Mouse (Mus musculus) B cell, adult 2 months (primary cell): ENCODE measurements around the gene Nsmce4a.
A peak's percentile ranks its signal among the peaks of the same experiment; 100 is the strongest.
"Not testable (repeated sequence)": the region's sequence is repeated elsewhere in the genome, so short reads cannot be mapped to it uniquely, and the experiment has no call there.

ENCODE experiments used
- DNase-seq, 2 experiments: peaks; one replicate each; pipeline ENCODE4 v3.0.0; 2022

The Nsmce4a gene

DNA sequence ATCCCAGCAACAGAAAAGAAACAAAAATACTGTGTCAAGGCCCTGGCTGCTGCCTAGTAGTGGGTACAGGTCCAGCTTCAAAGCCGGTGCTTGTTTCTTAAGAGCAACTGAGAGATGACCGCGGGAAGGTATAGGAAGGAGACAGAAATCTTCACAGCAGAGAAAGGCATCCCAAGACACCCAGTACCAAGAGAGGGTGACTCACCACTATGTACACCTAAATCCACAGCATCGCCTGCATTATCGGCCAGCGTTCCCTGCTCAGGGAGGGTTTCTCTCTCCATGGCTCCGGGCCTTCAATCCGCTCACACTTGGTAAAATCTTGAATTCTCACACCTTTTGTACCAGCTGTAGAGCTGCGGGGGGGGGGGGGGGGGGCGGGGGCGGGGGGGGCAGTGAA is at the start of gene Nsmce4a:
Gene Nsmce4a, minus strand, starts transcription at position 298 of the 400 bp plus-strand sequence.
- DNase-seq, result no peak

GRCm38 (mm10) chr7:130622359-130622758 is 49.4 kb upstream of the Nsmce4a start:
- no peak for DNase-seq

GRCm38 (mm10) chr7:130621953-130622352 is 49.0 kb upstream of the Nsmce4a start:
- DNase-seq, result no peak

GRCm38 (mm10) chr7:130621068-130621467 is 48.1 kb upstream of the Nsmce4a start:
- no peak for DNase-seq

GRCm38 (mm10) chr7:130617591-130617990 is 44.7 kb upstream of the Nsmce4a start:
- DNase-seq, result no peak

GRCm38 (mm10) chr7:130613973-130614372 is 41.1 kb upstream of the Nsmce4a start:
- no peak for DNase-seq

GRCm38 (mm10) chr7:130606958-130607357 is 34.0 kb upstream of the Nsmce4a start:
- no peak for DNase-seq

DNA sequence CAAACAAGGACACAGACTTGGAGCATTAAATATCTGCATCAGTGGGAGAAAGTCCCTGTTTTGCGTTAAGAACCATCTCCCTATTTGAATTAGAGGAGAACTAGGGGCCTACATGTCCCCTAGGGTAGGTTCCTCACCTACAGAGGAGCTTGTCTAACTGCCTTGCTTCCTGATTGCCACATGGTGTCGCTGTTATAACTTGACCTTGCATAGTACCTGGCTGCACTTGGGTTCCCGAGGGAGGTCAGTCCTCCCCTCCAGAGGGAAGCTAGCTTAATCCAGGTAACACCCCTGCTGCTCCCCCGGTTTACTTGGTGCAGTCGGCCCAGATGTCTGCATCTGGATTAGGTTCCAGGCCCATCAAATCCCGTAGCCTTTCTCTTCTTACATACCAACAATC is 32.2 kb upstream of the Nsmce4a start:
- DNase-seq, result peak in 1 of 2 experiments; percentile 4

- DNase-seq, result no peak
Observed at GRCm38 (mm10) chr7:130604390-130604789, 31.5 kb upstream of the Nsmce4a start.

DNA sequence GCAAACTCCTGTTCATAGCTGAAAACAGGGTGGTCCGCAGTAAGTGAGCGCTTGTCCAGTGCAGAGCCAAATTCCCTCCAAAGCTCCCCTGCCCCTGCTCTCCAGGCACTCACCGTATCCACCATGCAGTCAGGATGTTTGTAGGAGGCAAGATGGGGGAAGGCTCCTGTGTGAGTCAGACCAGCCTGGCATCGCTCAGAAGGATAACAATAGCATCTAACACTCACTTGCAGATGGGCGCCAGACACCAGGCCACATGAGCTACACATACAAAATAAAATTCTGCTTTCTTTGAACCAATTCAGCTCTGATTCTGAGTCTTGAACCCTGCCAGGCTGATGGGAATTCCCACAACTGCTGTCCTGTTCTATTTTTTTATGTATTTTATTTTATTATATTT is 30.6 kb upstream of the Nsmce4a start:
- no peak for DNase-seq

GRCm38 (mm10) chr7:130602804-130603203 is 29.9 kb upstream of the Nsmce4a start:
- no peak for DNase-seq

DNA sequence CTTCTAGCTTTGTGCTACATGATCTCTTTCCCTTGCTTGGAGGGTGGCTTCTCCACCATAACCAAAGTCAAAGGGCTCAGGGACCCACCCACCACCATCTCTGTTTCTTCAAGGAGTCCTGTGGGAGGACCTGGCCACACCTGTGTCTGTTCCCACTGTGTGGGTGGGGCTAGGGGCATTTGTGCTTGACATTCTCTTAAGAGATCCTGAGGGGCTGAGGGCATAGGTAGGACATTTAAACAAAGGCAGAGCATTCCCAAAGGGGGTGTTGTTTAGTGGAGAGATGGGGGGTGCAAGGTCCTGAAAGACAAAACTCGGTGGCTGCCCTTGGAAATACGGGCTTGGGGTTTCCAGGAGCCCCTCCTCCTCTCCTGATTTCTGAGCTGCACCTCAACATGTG is 27.6 kb upstream of the Nsmce4a start:
- DNase-seq, result no peak

- no peak for DNase-seq
Observed at GRCm38 (mm10) chr7:130600074-130600473, 27.2 kb upstream of the Nsmce4a start.

- DNase-seq, result no peak
Observed at GRCm38 (mm10) chr7:130597546-130597945, 24.6 kb upstream of the Nsmce4a start.

DNA sequence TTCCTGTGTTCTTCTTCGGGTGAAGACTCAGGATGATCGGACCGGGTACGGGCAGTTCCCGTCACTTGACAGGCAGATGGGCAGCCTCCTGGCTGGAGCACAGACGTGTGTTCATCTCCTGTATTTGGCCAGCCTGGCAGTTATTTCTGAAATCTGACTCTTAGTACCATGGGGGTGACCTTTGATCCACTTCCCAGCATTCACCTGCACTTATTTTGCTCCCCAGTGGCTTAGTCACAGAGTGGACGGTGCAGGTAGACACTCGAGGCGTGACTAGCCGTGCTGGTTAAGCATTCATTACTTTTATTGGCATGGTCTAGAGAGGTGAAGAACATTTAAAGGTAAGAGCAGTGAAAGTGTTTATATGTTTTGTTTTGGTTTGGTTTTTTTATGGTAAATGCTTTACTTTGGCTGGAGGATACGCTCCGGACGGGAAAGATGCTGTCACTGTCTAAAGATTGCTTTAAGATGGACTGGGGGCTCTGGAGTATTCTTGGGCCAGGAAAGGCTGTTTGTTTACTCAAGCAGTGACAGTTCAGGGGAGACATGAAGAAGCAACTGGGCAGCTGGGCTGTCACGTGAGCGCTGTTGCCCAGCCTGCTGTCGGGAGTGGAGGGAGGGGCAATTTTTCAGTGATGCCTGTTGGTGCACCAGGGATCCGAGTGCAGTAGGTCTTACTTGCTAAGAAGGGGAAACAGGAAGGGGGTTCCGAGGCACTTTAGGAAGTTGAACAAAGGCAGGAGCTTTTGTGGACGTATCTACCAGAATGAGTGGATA is 23.3 kb upstream of the Nsmce4a start:
- DNase-seq, result not testable (repeated sequence)

DNA sequence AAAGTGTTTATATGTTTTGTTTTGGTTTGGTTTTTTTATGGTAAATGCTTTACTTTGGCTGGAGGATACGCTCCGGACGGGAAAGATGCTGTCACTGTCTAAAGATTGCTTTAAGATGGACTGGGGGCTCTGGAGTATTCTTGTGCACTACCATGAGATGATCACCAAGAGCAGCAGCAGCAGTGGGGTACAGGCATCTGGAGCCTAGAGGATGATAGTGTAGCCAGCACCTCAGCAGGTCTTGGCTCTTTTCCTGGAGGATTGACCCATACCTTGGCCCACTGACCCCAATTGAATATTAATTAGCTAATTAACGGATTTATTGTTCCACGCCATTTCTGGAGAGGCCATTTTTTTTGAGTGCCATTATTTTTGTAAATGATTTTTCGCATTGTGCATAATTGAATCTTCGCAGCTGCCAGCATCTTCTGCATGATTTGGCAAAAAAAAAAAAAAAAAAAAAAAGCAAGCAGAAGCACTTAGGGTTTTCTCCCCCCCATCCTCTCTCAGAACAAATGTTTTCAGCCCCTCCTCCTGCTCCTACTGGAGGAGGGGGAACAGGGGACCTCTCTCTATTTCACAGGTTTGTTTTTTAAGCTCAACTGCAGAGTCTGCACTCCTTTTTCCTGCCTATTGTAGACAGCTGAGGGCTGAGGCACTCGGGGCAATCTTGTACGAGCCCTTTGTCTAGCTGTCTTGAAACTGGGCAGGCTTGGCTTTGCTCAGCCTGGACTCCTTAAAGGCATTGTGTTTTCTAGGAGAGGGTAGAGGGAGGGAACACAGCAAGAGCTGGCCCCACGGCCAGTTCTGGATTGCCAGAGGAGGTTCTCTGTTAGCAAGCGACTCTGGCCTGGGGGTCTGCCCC is 20.7 kb upstream of the Nsmce4a start:
- not testable (repeated sequence) for DNase-seq

DNA sequence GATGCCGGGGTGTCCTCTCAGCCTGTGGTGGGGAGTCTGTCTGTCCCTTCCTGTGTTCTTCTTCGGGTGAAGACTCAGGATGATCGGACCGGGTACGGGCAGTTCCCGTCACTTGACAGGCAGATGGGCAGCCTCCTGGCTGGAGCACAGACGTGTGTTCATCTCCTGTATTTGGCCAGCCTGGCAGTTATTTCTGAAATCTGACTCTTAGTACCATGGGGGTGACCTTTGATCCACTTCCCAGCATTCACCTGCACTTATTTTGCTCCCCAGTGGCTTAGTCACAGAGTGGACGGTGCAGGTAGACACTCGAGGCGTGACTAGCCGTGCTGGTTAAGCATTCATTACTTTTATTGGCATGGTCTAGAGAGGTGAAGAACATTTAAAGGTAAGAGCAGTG is 20.1 kb upstream of the Nsmce4a start:
- DNase-seq, result not testable (repeated sequence)

DNA sequence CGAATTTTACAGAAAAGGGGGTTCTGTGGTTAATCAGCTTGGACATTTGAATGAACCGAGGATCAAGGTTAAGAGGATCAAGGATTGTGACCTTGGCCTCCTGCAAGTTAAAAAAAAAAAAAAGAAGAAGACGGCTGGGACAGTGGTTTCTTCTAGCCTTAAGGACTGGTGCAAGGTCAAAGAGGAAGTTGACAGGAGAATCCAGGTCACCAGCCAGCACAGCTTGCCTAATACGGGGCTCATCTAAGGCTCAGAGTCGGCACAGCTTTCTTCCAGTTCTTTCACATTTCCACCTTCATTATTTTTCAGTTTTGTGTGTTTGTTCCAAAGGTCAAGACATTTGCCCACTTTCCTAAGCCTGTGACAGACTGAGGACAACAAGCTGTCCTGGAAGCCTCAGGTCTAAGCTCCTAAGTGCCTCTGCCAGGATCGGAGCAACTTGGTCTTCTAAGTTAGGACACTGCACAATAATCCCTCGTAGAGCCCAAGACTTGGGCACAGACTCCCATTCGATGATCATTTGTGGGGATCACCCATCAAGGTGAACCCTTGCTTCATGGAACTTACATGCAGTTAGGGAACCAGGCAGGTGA is 18.0 kb upstream of the Nsmce4a start:
- no peak for DNase-seq

DNA sequence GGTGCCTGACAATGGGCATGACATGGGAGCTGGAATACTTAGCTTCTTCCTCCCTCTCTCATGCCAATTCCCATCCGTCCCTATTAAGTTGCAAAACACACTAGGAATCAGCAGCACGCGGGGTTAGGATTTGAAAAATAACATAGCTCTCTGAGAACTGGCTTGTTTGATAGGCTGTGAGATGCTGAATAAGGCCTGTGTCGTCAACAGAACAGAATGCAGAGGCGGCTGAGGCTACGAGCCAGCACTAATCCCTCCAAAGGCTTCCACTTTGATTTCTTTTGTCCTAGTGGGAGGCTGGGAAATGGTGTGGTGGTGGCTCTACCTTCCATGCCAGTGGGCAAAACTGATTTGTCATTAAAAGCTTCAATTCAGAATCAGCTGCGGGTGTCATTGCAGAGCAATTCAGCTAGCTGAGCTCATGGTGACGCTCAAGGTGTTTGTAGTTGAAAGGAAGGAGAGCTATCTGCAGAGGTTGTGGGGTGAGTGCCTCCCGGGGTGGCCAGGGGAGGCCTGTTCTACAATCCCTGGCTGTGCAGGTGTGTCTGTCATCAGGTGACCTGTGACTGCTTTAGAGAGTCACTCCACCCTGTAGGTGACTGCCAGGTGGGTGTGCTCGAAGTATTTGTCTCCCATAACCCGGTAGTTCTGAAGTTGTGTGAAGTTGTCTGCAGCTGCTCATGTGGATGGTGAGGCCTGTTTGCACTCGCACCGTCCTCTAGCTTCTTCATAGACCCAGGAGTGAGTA is 17.3 kb upstream of the Nsmce4a start:
- no peak for DNase-seq

- no peak for DNase-seq
Observed at GRCm38 (mm10) chr7:130586521-130587072, 13.7 kb upstream of the Nsmce4a start.

- no peak for DNase-seq
Observed at GRCm38 (mm10) chr7:130578607-130579006, 5.7 kb upstream of the Nsmce4a start.

GRCm38 (mm10) chr7:130578066-130578465 is 5.1 kb upstream of the Nsmce4a start:
- no peak for DNase-seq
